Mouse (Mus musculus) megakaryocyte, embryonic 14.5 days (primary cell): ENCODE results near the gene Bco1.

Experiments
- FLI1 ChIP-seq: IDR thresholded peaks from 2 replicates; pipeline ENCODE4 v1.6.1; 2012; ENCODE audit warnings: low read length, inconsistent platforms, mixed read lengths
- GATA1 ChIP-seq: IDR thresholded peaks from 3 replicates; pipeline ENCODE4 v1.6.1; 2012; ENCODE audit warnings: mixed read lengths, low read length, inconsistent platforms, borderline replicate concordance

- TF ChIP-seq GATA1 (no peak), FLI1 (no peak)
These were observed 27.4 kb upstream of the Bco1 start for GRCm38 (mm10) chr8:117068294-117068693.
